Mouse (Mus musculus) neural tube, embryonic 14.5 days (tissue): ENCODE measurements around the gene Endov. TPM values are rescaled to one million over a fixed set of nuclear protein-coding genes. Genes with fewer than 3 reads are reported as not detected.

Experiments used
- ATAC-seq: fragments of 200-750 bp; cut with Nextera tagmentation; 2 replicates; pipeline ENCODE4 v1.8.0; 2017; ENCODE audit warnings: low read depth, mild to moderate bottlenecking, moderate TSS enrichment, moderate library complexity
- H3K27ac ChIP-seq: fragments of 300-500 bp; sonication (generic); 2 replicates; pipeline ENCODE4 v1.5.1; 2014; ENCODE audit warnings: low read depth, mild to moderate bottlenecking, control low read depth, low read length, moderate library complexity, mixed read lengths
- H3K27me3 ChIP-seq: fragments of 300-500 bp; sonication (generic); 2 replicates; pipeline ENCODE4 v1.6.1; 2014; ENCODE audit warnings: low read length; ENCODE audit not compliant: control insufficient read depth, insufficient read depth
- H3K36me3 ChIP-seq: fragments of 300-500 bp; sonication (generic); 2 replicates; pipeline ENCODE4 v1.6.1; 2014; ENCODE audit warnings: low read length, mixed read lengths; ENCODE audit not compliant: control insufficient read depth, insufficient read depth
- H3K4me1 ChIP-seq: fragments of 300-500 bp; sonication (generic); 2 replicates; pipeline ENCODE4 v1.6.1; 2014; ENCODE audit warnings: low read length; ENCODE audit not compliant: control insufficient read depth, insufficient read depth
- H3K4me2 ChIP-seq: fragments of 300-500 bp; sonication (generic); 2 replicates; pipeline ENCODE4 v1.6.1; 2014; ENCODE audit warnings: mild to moderate bottlenecking, low read depth, low read length, control low read depth
- H3K4me3 ChIP-seq: fragments of 300-500 bp; sonication (generic); 2 replicates; pipeline ENCODE4 v1.5.1; 2014; ENCODE audit warnings: low read depth, low read length, control low read depth, mixed read lengths
- H3K9ac ChIP-seq: fragments of 300-500 bp; sonication (generic); replicated peaks from 2 replicates; pipeline ENCODE4 v1.6.1; 2014; ENCODE audit warnings: low read depth, mild to moderate bottlenecking, control low read depth, low read length, mixed read lengths
- H3K9me3 ChIP-seq: fragments of 300-500 bp; sonication (generic); 2 replicates; pipeline ENCODE4 v1.6.1; 2016; ENCODE audit warnings: low read length; ENCODE audit not compliant: control insufficient read depth
- whole genome bisulfite sequencing: fragments of 180-500 bp; shearing (Covaris S2); extraction: QIAGEN DNeasy Blood & Tissue Kit; methylation state at CpG from one replicate; pipeline ENCODE4 v1.1.7; 2014; 5-methylcytosine and 5-hydroxymethylcytosine counted together
- polyA plus RNA-seq: library from polyadenylated mRNA; unstranded; fragments of >200 nt; fragmentation: Nextera tagmentation; extraction: Ambion mirVana; gene quantifications from 2 replicates; pipeline ENCODE4 v1.2.1, GENCODE M21; 2014

The Endov gene
- polyA plus RNA-seq, 1 experiment from 2014 or later: 13.8 TPM

GRCm38 (mm10) chr11:119514967-119515636 is 24.0 kb downstream of the Endov start:
- 1% methylated on average over 21 of the region's 21 CpGs for WGBS
- ATAC-seq: peak; percentile 77
- no peaks in the 10 kb centered on the region for H3K9me3 ChIP-seq
- H3K4me1 ChIP-seq: peaks cover 19% of the 10 kb centered on the region
- no peaks in the 10 kb centered on the region for H3K27me3 ChIP-seq
- peak overlapping the region; percentile 34 for H3K4me2 ChIP-seq
- no peaks in the 10 kb centered on the region for H3K36me3 ChIP-seq
- H3K27ac ChIP-seq: peak overlapping the region; percentile 52
- H3K4me3 ChIP-seq: no peak overlapping the region
- peak overlapping the region; percentile 39; the same call in 1 of the 2 replicates for H3K9ac ChIP-seq

GRCm38 (mm10) chr11:119515823-119516676 is 24.9 kb downstream of the Endov start:
- ATAC-seq: 0 out of 2 replicates have a peak, but pooled peaks have one; percentile 28
- no peak overlapping the region for H3K27ac ChIP-seq
- H3K27me3 ChIP-seq: no peaks in the 10 kb centered on the region
- no peaks in the 10 kb centered on the region for H3K36me3 ChIP-seq
- H3K9me3 ChIP-seq: no peaks in the 10 kb centered on the region
- no peak overlapping the region for H3K4me2 ChIP-seq
- 48% methylated on average over 16 of the region's 16 CpGs for WGBS
- no peak overlapping the region for H3K4me3 ChIP-seq
- H3K9ac ChIP-seq: no peak overlapping the region
- H3K4me1 ChIP-seq: peaks cover 19% of the 10 kb centered on the region

GRCm38 (mm10) chr11:119516677-119517361 is 25.7 kb downstream of the Endov start:
- Histone ChIP-seq H3K27me3 (no peaks in the 10 kb centered on the region), H3K4me2 (no peak overlapping the region), H3K4me1 (peaks cover 19% of the 10 kb centered on the region), H3K27ac (no peak overlapping the region), H3K4me3 (no peak overlapping the region), H3K9ac (no peak overlapping the region), H3K36me3 (no peaks in the 10 kb centered on the region), H3K9me3 (no peaks in the 10 kb centered on the region)
- WGBS: 62% methylated on average over 12 of the region's 12 CpGs
- ATAC-seq: peak; percentile 33; the same call in 1 of the 2 replicates

- H3K4me2 ChIP-seq: no peak overlapping the region
- no peak for ATAC-seq
Measured at GRCm38 (mm10) chr11:119519387-119519786, 28.2 kb downstream of the Endov start.

GRCm38 (mm10) chr11:119520005-119520712 is 29.0 kb downstream of the Endov start:
- H3K27me3 ChIP-seq: no peaks in the 10 kb centered on the region
- no peaks in the 10 kb centered on the region for H3K9me3 ChIP-seq
- no peaks in the 10 kb centered on the region for H3K36me3 ChIP-seq
- H3K9ac ChIP-seq: no peak overlapping the region
- no peak overlapping the region for H3K4me2 ChIP-seq
- 69% methylated on average over 5 of the region's 5 CpGs for WGBS
- no peak for ATAC-seq
- H3K4me1 ChIP-seq: peaks cover 10% of the 10 kb centered on the region; the same call in 1 of the 2 replicates
- H3K4me3 ChIP-seq: no peak overlapping the region
- H3K27ac ChIP-seq: no peak overlapping the region

More at GRCm38 (mm10) chr11:119519387-119519786, 28.2 kb downstream of the Endov start:
- 95% methylated on average over 1 of the region's 1 CpGs for WGBS
- no peaks in the 10 kb centered on the region for H3K9me3 ChIP-seq
- no peak overlapping the region for H3K9ac ChIP-seq
- H3K27ac ChIP-seq: no peak overlapping the region
- H3K4me1 ChIP-seq: peaks cover 14% of the 10 kb centered on the region
- no peaks in the 10 kb centered on the region for H3K27me3 ChIP-seq
- no peak overlapping the region for H3K4me3 ChIP-seq
- H3K36me3 ChIP-seq: no peaks in the 10 kb centered on the region

GRCm38 (mm10) chr11:119520713-119521063 is 29.5 kb downstream of the Endov start:
- Histone ChIP-seq H3K4me2 (no peak overlapping the region), H3K4me3 (no peak overlapping the region), H3K9ac (no peak overlapping the region), H3K36me3 (no peaks in the 10 kb centered on the region), H3K9me3 (no peaks in the 10 kb centered on the region), H3K27ac (no peak overlapping the region), H3K27me3 (no peaks in the 10 kb centered on the region), H3K4me1 (peaks cover 6% of the 10 kb centered on the region; the same call in 1 of the 2 replicates)
- ATAC-seq: no peak

GRCm38 (mm10) chr11:119521920-119522710 is 31.0 kb downstream of the Endov start:
- Histone ChIP-seq H3K9me3 (no peaks in the 10 kb centered on the region), H3K36me3 (no peaks in the 10 kb centered on the region), H3K9ac (no peak overlapping the region), H3K27ac (no peak overlapping the region), H3K4me3 (no peak overlapping the region), H3K27me3 (no peaks in the 10 kb centered on the region), H3K4me2 (no peak overlapping the region), H3K4me1 (peaks cover 3% of the 10 kb centered on the region; the same call in 1 of the 2 replicates)
- no peak for ATAC-seq
- WGBS: 85% methylated on average over 6 of the region's 6 CpGs

GRCm38 (mm10) chr11:119522779-119523178 is 31.6 kb downstream of the Endov start:
- peaks cover 3% of the 10 kb centered on the region; the same call in 1 of the 2 replicates for H3K4me1 ChIP-seq
- no peak for ATAC-seq
- no peak overlapping the region for H3K27ac ChIP-seq
- H3K9me3 ChIP-seq: no peaks in the 10 kb centered on the region
- no peaks in the 10 kb centered on the region for H3K36me3 ChIP-seq
- H3K4me3 ChIP-seq: no peak overlapping the region
- 62% methylated on average over 8 of the region's 8 CpGs for WGBS
- H3K27me3 ChIP-seq: no peaks in the 10 kb centered on the region
- no peak overlapping the region for H3K9ac ChIP-seq
- H3K4me2 ChIP-seq: no peak overlapping the region
